Mouse (Mus musculus) lung, adult 2 months (tissue): ENCODE measurements at regions not wholly inside any gene's neighbourhood (a gene's known extent, or its start where the extent isn't known, plus 50 kb on each side); places are given as distances from the start of the nearest gene placed in this dataset.

Experiments used
- DNase-seq: peaks from one replicate; pipeline ENCODE4 v3.0.0; 2022
- H3K4me1 ChIP-seq: fragments of 200-500 bp; 2 replicates; pipeline ENCODE4 v1.6.1; 2011; ENCODE audit warnings: low read length; ENCODE audit not compliant: control insufficient read depth, insufficient read depth
- H3K4me3 ChIP-seq: fragments of 200-500 bp; replicated peaks from 2 replicates; pipeline ENCODE3; 2011; ENCODE audit warnings: low read depth, mild to moderate bottlenecking, control low read depth, low read length; ENCODE audit errors: extremely low read depth
- CTCF ChIP-seq: fragments of 200-500 bp; IDR thresholded peaks from 2 replicates; pipeline ENCODE4 v1.5.1; 2011; ENCODE audit warnings: mild to moderate bottlenecking, low read length, control low read depth; ENCODE audit not compliant: insufficient read depth
- POLR2A ChIP-seq: fragments of 200-500 bp; IDR thresholded peaks from 2 replicates; pipeline ENCODE4 v1.6.1; 2011; ENCODE audit warnings: low read depth, mild to moderate bottlenecking, control low read depth, low read length, borderline replicate concordance; ENCODE audit errors: extremely low read depth
- WGBS: fragments of 180-500 bp; shearing (Covaris S2); methylation state at CpG from one replicate; pipeline ENCODE4 v1.1.7; 2018; 5-methylcytosine and 5-hydroxymethylcytosine counted together

DNA sequence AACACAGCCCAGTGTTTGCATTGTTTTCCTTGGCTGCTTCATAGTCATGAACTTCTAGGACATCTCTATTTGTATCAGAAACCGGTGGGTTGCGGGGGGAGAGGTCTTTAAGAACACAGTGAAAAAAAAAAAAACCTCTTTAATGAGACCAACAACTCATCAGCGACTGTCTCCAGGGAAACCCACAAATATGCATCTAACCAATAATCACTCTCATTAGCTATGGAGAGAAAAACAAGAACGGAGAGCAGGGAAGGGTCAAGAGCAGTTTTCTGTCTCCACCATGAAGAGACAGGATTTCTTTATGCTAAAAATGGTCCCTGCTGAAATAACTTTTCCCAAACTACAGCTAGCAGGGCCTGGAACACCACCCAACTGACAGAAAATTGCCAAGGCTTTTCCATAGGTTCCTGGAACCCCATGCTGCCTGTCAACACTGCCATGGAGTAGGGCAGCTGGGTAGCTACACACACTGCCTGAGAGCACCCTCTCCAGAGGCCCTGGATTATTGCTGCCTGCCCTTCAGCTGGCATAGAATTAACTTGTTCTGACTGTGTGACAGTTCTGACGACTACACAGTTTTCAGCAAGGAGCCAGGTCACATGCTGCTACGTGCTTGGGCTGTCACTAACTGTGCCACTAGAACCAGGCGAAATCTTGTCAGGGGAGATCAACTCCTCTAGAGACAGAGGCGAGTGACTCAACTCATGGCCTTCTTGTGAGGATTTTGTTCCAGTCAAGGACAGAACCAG lies 201.9 kb downstream of the Psat1 start:
- no peak overlapping the region for H3K4me3 ChIP-seq
- no peaks in the 10 kb centered on the region for H3K4me1 ChIP-seq
- 72% methylated on average over 8 of the region's 8 CpGs for WGBS
- DNase-seq: no peak
- TF ChIP-seq POLR2A (no peak), CTCF (no peak)

DNA sequence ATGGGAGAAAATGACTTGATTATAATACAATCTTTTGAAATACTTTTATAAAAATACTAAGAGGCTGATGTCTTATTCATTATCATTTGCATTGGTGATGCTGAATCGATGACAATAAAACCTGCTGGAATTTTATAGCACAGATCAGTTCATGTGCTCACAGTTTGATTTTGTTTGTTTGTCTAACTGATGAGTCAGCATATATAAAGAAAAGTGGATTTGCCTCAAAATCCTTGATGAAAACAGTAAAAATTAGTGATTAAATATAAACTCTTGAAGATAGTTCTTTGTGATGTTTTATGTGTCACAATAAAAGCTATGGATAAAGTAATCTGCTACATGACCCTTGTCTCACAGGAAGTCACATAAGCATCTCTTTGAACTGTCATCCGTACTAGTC lies 210.9 kb downstream of the Psat1 start:
- 74% methylated on average over 2 of the region's 2 CpGs for WGBS
- TF ChIP-seq CTCF: no peak
- no peak for TF ChIP-seq POLR2A
- Histone ChIP-seq H3K4me1 (no peaks in the 10 kb centered on the region), H3K4me3 (no peak overlapping the region)
- DNase-seq: no peak

GRCm38 (mm10) chr19:15726785-15727406 lies 220.2 kb downstream of the Psat1 start:
- 66% methylated on average over 13 of the region's 13 CpGs for WGBS

GRCm38 (mm10) chr19:15692379-15693023 lies 254.6 kb downstream of the Psat1 start:
- no peak for DNase-seq
- 75% methylated on average over 3 of the region's 3 CpGs for WGBS
- TF ChIP-seq POLR2A (no peak), CTCF (no peak)
- H3K4me3 ChIP-seq: no peak overlapping the region
- no peaks in the 10 kb centered on the region; the same call in 1 of the 2 replicates for H3K4me1 ChIP-seq

More at GRCm38 (mm10) chr19:15726785-15727406, 220.2 kb downstream of the Psat1 start:
- no peak overlapping the region for H3K4me3 ChIP-seq
- no peak for DNase-seq
- no peak for TF ChIP-seq CTCF
- TF ChIP-seq POLR2A: no peak
- no peaks in the 10 kb centered on the region for H3K4me1 ChIP-seq

GRCm38 (mm10) chr19:15669996-15670395 lies 277.1 kb downstream of the Psat1 start:
- H3K4me1 ChIP-seq: no peaks in the 10 kb centered on the region; the same call in 1 of the 2 replicates
- TF ChIP-seq CTCF: no peak
- TF ChIP-seq POLR2A: no peak
- DNase-seq: no peak
- 64% methylated on average over 6 of the region's 6 CpGs for WGBS
- no peak overlapping the region for H3K4me3 ChIP-seq

DNA sequence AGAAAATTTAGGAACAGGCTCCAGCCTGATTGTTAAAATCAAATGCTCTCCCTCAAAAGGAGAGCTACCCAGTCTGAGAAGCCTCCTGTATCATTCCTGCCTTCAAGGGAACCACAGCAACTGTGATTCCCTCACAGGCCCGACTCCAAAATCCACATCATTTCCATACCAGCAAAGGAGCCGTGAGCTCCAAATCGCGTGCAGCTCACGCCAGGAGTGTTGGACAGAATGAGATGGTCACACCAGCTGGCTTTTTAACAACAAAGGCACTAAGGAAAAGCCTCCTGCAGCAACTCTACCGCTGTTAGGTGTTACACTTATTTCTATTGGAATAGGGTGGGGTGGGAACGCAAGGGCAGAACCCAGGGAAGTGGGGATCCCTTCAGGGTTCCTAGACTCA lies 277.6 kb downstream of the Psat1 start:
- Histone ChIP-seq H3K4me3 (no peak overlapping the region), H3K4me1 (no peaks in the 10 kb centered on the region; the same call in 1 of the 2 replicates)
- no peak for DNase-seq
- 80% methylated on average over 7 of the region's 7 CpGs for WGBS
- TF ChIP-seq POLR2A (no peak), CTCF (no peak)

DNA sequence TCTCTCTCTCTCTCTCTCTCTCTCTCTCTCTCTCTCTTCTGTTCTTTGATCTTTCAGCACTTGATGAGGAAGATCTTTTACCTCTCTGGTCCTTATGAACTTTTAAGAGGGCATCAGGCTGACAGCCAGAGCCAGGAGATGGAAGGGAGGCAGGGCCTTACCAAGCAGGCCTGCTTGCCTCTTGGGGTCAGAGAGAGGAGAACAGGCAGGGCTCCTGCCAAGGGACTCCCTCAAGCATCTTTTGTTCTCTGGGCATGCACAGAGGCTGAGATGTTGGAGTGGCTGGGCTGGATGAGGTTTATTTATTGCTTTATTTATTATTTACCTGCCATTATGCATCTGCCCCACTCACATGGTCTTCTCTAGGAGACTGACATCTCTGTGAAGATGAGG lies 278.5 kb downstream of the Psat1 start:
- DNase-seq: no peak
- TF ChIP-seq CTCF (no peak), POLR2A (no peak)
- Histone ChIP-seq H3K4me1 (no peaks in the 10 kb centered on the region; the same call in 1 of the 2 replicates), H3K4me3 (no peak overlapping the region)

DNA sequence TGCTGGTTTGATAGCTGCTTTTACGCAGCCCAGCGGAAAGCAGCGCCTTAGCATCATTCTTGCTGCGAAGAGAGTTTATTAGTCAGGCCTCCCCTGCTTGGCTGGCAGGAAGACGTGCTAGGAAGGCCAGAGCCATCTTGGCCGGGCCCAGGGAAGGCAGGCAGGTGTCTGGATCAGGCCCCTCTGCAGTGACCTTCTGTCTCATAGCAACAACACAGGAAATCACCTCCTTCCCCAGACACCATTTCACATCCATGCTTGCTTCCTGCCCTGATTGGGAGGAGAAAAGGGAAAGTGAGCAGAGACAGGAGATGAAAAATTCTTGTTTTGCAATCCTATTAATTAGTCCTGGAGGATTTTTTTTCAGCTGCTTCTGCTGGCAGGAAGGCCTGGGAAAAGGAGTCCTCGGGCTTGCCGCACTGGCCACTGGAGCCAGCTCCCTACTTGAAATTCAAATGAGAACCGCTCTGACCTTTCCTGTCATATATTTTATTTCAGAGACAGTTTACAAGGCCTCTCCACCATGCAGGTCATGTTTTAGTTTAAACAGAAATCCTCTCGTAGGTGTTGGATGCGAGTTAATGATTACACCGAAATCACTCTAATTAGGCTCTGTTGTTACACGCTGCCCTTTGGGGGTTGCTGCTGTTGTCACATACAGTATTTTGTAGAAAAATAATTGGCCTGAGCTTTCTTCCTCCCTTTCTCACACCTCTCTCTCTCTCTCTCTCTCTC lies 279.1 kb downstream of the Psat1 start:
- WGBS: 44% methylated on average over 13 of the region's 13 CpGs
- no peak for DNase-seq
- TF ChIP-seq POLR2A: no peak
- no peak for TF ChIP-seq CTCF
- Histone ChIP-seq H3K4me1 (no peaks in the 10 kb centered on the region; the same call in 1 of the 2 replicates), H3K4me3 (no peak overlapping the region)

- WGBS: 54% methylated on average over 3 of the region's 3 CpGs
- no peak for DNase-seq
- TF ChIP-seq CTCF: no peak
- TF ChIP-seq POLR2A: no peak
- Histone ChIP-seq H3K4me3 (no peak overlapping the region), H3K4me1 (no peaks in the 10 kb centered on the region; the same call in 1 of the 2 replicates)
Observed at GRCm38 (mm10) chr19:15663659-15664255, 283.4 kb downstream of the Psat1 start.
